Mouse (Mus musculus) heart, postnatal 14 days (tissue): ENCODE data around the gene Rab37. TPM values are rescaled to one million over a fixed set of nuclear protein-coding genes. Genes with fewer than 3 reads are reported as not detected.

Experiments used
- DNase-seq, 2 experiments: peaks; one replicate each; pipeline ENCODE4 v3.0.0; 2021 to 2022
- intact Hi-C: fragments of 180-260 bp; cut with DNase I; formaldehyde crosslinking; loops from one replicate; pipeline ENCODE4 v1.15.1; 2025
- total RNA-seq, 2 experiments: library from RNA; stranded (reverse); gene quantifications; 2 replicates each; pipeline ENCODE4 v1.2.3; 2021

Rab37 gene
- total RNA-seq, 2 experiments from 2014 or later, result 1.00 to 1.3 TPM

DNA sequence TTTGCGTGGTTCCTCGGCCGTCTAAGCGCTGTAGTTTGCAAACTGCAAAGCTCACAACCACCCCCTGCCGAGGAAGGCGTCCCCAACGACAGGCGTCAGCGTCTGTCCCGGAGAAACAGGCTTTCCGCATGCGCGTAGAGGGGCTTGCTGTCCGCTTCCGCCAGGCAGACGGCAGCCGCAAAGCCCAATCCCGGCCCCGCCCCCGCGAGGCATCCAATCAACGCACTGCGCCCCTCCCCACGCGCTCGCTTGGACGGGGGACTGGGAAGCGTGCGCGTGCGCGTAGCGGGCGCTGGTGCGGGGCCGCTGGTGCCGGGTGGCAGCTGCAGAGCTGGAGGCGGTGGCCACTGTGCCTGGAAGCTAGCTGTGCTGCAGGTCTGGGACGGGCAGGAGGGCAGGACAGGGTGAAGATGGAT is 96.0 kb downstream of the Rab37 start, which contains the start of gene Tmem104:
Tmem104 (plus strand) TSS at position 264 of the 416 bp plus-strand sequence.
- peak; percentile 100 for DNase-seq
- intact Hi-C loops, result no loop called here

DNA sequence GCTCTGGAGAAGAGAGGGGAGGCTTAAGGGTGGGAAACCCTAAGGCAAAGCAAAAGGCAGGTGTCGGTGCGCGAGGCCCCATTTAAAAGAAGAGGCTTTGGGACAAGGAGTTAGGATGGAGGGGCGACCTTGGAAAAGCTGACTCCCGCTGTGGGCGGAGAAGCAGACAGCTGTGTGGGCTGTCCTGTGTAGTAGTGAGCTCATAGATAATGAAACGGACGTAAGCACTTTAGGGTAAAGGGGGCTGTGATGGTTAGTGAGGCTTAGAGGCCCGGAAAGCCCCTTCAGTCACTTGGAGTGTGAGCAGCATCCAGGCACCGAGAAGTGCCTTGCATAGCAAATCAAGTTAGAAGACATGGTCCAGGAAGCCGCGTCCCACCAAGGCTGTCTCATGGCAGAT is 96.5 kb downstream of the Rab37 start, which contains the start of gene Nat9:
Nat9 (minus strand) TSS at position 167 of the 400 bp plus-strand sequence.
- intact Hi-C loops, result no loop called here
- no peak for DNase-seq

DNA sequence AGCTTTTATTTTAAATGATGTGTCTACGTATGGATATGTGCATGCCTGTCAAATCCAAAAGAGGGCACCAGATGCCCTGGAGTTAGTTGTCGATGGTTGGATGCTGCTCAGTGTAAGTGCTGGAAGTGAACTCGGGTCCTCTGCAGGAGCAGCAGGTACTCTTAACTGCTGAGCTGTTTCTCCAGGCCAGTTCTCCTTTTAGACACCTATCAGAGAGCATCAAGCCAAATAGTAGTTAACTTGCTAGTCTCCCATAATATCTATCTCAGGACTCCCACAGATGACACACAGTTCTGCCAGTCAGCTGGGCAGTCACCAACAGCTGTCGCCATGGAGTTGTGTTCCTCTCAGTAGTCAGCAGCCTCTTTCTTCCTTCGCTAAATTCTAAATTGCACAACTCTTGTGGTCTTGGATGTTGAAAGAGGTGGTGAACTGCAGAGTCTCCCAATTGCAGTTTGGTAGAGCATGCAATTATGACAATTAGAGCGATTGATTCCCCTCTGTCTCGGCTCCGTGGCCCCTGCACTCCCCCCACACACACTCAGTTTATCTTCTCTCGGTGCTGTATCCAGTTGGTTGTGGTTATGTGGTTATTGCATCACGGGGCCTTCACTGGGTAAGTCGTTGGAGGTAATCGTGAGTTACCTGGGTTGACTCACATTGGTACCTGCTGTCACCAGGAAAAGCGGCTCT is 97.5 kb downstream of the Rab37 start:
- intact Hi-C loops, result no loop called here
- no peak for DNase-seq

DNA sequence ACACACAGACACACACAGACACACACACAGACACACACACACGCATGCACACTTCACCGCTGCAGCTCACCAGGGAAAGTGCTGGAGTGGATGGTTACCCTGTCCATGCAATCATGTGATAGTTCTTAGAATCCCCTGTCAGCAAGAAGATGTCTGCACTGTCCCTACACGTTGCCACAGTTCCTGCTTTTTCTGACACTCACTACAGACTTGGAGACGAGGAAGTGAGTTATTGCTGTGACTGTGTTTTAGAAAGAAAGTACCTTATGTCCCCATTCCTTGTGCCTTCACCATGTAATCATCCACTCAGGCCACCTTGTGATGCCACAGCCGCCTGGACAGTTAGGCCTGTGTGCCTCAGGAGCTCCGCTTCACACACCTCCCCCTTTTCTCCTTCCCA is 98.1 kb downstream of the Rab37 start:
- intact Hi-C loops, result no loop called here

DNA sequence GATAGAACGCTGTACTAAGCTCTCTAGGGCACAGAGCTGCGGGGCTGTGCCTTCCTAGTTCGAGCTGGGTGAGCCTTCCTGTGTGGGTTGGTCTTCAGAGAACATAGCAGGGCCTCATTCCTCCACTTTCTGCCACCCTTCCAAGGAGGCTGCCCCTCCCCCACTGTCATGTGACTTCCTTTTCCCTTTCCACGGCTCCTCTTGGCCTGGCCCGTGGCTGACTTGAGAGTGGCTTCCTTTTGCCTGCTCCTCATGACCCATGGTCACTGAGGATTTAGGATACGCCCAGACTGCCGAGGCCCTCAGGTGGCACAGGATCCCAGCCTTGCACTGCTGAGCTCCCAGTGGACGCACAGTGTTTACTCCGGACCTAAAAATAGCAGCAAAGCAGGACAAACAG is 100.9 kb downstream of the Rab37 start:
- peak; percentile 59 to 69 for DNase-seq
- intact Hi-C loops, result no loop called here

More for the DNA sequence above, 98.1 kb downstream of the Rab37 start:
- DNase-seq, result no peak

DNA sequence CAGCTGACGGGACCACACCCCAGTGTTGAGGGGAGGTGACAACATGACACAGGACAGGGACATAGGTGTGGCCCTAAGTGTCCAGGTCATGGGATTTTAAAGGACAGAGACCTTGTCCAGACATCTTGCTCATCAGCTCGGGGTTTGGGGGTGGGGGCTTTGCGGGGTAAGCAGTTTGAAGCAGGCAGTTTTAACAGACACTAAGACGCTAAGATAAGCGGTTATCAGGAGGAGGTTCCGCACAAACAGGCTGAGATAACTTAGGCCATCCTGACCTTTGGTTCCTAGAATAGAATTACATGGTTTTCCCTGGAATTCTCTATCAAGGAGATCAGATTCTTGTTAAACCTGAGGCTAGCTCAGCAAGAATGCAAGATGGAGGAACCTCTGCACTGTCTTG is 103.5 kb downstream of the Rab37 start:
- intact Hi-C loops, result no loop called here
- no peak for DNase-seq

DNA sequence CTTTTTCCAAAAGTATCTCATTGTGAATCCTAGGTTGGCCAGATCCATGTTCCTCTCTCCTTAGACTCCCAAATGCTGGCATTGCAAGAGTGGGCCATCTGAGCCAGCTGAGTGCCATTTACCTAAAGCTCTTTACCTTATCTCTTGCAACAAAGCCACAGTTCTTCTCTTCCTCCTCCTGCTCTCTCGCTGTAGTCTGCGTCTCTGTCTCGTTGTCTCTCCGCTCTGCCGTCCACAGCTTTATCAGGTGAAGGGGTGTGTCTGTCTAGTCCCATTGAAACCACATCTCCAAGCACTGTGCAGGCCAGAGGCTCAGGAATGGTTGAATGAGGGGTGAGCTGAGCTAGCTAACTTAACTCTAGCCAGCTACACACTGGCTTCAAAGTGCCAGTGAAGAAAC is 104.7 kb downstream of the Rab37 start:
- intact Hi-C loops, result no loop called here
- DNase-seq, result no peak

DNA sequence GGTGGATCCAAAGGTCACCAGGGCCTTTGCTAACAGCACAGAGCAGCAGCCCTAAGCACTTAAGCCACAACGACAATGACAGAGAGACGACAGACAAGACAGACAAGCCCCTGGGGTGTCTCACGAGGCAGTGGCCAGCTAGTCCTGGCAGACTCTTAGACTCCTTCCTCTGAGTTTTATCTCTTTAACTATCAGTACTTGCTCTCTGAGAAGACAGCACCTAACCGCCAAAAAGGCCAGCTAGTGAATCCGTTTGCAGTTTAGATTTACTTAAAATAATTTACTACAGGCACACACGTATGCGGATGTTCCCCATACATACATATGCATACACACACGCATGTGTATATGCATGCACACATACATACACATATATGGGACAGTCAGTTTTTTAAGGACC is 106.3 kb downstream of the Rab37 start:
- intact Hi-C loops, result no loop called here
- no peak for DNase-seq

DNA sequence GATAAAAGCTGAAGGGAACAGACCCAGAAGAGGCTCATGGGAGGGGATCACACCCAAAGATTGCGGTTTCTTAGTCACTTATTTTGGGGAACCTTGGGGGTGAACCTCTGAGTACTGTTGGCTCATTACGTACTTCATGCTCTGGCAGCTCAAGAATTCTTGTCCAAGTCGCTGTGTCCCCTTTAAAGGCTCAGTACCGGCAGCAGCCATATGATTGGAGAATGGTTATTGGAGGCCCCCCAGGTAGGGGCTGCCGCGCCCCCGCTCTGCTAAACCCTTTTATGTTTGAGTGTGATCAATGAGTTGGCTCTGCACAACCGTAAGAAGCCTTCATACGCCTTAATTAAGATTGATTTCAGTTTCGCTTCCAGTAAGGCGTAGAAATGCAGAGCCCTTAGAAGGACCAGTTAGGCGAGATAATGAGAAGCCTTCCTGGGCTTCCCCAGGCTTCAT is 107.7 kb downstream of the Rab37 start:
- intact Hi-C loops, result no loop called here
- DNase-seq, result no peak

DNA sequence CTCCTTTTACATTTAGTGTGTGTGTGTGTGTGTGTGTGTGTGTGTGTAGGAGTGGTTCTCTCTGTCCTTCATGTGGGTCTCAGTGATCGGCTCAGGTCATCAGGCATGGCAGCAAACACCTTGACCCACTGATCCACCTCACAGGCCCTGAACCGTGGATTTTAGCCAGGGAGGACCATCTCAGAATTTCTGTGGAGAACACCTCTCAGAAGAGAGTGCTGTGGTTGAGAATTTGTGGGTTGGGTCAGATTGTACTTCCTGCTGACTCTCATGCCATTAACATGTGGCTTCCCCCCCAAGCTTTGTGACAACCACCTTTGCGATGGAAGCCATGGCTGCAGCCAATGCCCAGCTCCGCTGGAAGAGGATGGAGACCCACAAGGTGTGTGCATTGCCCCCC is 109.3 kb downstream of the Rab37 start:
- DNase-seq, result no peak
- intact Hi-C loops, result no loop called here

DNA sequence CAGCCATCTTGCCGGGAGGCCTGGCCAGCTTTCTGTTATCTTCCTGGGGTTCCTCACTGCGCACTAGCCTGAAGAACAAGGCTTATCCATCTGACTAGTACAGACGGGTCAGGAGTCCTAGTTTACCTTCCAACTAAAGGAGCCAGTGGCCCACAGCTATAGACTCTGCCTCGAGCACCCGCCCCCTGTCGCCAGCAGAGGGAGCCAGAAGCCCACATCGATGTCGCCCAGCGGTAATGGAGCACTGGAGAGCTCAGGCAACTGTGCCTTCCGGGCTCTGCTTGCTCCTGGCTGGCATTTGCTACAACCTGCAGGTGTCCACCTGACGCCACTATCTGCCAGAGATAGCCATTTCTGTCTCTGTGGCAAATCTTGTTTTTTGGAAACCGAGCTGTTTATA is 111.1 kb downstream of the Rab37 start:
- DNase-seq, result peak; percentile 84 to 90
- intact Hi-C loops, result loop anchor here (1.0 to 2.0 kb wide), 4 partner anchors 30 to 152 kb away; no protein-coding TSS in a partner anchor

DNA sequence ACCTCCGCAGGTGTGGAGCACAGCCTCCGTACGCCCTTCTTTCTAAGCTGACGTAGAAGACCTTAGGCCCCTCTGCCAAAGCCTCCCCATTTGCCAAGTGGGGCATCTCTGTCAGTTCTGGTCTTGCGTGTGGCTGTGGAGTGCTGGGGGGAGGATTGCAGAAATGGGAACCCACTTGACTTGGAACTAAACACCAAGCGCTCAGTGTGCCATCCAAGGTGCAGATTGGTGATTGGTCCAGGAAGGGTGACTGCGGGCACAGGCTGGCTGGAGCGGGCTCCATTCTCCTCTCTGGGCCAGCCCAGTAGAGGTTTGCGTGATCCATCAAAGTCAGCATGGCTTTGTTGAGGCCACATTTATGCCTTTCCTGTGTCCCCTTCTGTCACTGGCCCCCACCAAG is 111.5 kb downstream of the Rab37 start:
- intact Hi-C loops, result loop anchor here (1.0 to 2.0 kb wide), 4 partner anchors 30 to 152 kb away; no protein-coding TSS in a partner anchor

DNA sequence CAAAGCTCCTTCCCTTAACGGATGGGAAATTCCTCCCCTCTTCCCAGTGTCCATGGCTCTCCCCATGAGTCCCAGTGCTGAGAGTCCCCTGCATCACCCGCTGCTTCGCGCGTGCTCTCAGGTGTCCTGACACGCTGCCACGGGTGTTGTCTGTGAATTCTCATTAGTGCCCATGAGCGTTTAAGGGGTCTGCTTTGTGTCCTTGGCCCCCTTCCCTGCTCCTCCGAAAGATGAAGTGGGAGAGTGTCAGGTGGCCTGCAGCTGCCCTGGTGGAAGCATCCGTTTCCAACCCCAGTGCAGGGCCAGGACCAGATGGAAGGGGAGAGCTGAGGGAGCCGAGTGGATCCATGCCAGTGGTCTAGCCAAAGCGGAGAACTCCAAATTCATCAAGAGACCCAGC is 116.9 kb downstream of the Rab37 start:
- no peak for DNase-seq
- intact Hi-C loops, result no loop called here

More for the DNA sequence above, 111.5 kb downstream of the Rab37 start:
- no peak for DNase-seq

DNA sequence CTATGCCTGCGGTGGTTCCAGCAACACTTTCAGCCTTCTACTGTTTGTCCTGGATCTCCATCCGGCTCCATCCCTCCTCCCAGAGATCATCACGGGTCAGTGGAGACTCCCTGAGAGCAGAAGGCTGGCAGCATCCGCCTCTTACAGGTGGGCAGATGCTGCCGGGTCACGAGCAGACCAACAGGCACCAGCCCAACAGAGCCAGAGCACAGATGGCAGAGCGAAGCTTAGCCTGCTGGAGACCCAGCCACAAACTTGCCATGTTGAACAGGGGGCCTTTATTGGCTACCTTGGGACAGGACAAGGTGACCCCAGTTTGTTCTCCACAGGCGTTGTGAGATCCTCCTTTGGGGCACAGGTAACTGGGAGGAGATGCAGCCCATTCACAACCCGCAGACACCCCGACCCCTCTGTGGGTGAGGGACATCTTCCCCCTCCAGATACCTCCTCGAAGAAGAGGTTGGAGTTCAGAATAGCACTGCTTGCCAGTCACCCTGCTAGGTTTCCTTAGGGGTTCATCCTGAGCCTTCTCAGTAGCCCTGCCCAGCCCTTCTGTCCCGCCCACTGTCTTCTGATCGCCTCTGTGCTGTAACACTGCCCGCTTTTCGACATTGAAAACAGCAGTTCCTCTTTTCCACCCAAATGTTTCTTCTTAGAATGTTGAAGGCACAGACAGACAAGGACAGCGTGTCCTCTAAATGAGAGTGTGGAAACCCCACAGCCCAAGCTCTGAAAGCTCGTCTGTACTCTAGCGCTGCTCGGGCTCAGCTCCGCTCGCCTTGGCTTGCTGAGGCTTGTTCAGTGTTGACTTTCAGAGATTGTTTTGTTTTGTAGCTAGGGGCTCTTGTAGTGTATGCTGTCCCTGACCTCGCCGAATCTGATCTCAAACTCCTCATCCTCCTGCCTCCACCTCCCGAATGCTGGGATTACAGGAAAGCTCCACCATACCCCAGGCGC is 117.8 kb downstream of the Rab37 start:
- intact Hi-C loops, result no loop called here

DNA sequence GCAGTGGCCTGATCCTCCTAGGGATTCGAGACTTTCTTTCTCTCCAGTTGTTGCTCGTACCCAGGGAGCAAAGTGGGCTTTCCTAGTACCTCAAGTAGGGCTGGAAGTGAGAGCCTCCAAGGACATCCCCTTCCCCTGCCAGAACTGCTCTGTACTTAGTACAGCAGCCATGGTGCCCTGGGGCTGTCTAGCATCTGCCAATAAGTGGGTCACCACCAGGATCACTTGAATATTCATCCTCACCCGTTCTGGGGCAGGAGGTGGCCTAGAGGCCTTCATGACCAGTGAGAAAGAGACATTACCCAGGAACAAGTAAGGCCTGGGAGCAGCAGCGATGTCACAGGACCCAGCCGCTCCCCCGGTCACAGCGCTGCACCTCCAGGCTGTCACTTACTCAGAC is 118.7 kb downstream of the Rab37 start:
- intact Hi-C loops, result no loop called here

More for the DNA sequence above, 117.8 kb downstream of the Rab37 start:
- no peak for DNase-seq

More for the DNA sequence above, 118.7 kb downstream of the Rab37 start:
- DNase-seq, result no peak

Other genes starting within 250 kb of the Rab37 start
- 10 to 100 TPM in 1 of 2 experiments, 1 to 10 TPM in 1; 7.4 to 10.7 TPM for gene Gprc5c, start 240.3 kb upstream of the Rab37 start, total RNA-seq
- gene Cd300a, start 201.4 kb upstream of the Rab37 start, total RNA-seq, result 1 to 10 TPM in 1 of 2 experiments, under 1 TPM in 1; 1.00 to 1.2 TPM
- gene Cd300lb, start 157.0 kb upstream of the Rab37 start, total RNA-seq, result under 1 TPM; 0.65 to 0.78 TPM
- gene Cd300c, start 122.3 kb upstream of the Rab37 start, total RNA-seq, result not detected
- under 1 TPM; 0.88 to 1.00 TPM for gene Cd300ld, start 101.5 kb upstream of the Rab37 start, total RNA-seq
- 1 to 10 TPM; 1.5 to 2.3 TPM for gene Cd300c2, start 89.6 kb upstream of the Rab37 start, total RNA-seq
- not detected for gene Cd300ld2, start 75.2 kb upstream of the Rab37 start, total RNA-seq
- gene Cd300ld4, start 64.4 kb upstream of the Rab37 start, total RNA-seq, result not detected
- 1 to 10 TPM in 1 of 2 experiments, not detected in 1; 1.4 TPM for gene Cd300ld5, start 53.7 kb upstream of the Rab37 start, total RNA-seq
- gene Cd300ld3, start 43.0 kb upstream of the Rab37 start, total RNA-seq, result 1 to 10 TPM; 4.9 to 8.1 TPM
- gene Cd300e, start 29.3 kb upstream of the Rab37 start, total RNA-seq, result under 1 TPM; 0.17 to 0.20 TPM
- gene Cd300lf, start 42.6 kb downstream of the Rab37 start, total RNA-seq, result under 1 TPM; 0.46 to 0.69 TPM
- gene Slc9a3r1, start 71.9 kb downstream of the Rab37 start, total RNA-seq, result 10 to 100 TPM; 12.7 to 13.5 TPM
- gene Tmem104, start 96.1 kb downstream of the Rab37 start, total RNA-seq, result 1 to 10 TPM; 9.5 to 9.6 TPM
- 10 to 100 TPM; 17.0 to 17.1 TPM for gene Nat9, start 96.4 kb downstream of the Rab37 start, total RNA-seq
- under 1 TPM; 0.10 to 0.15 TPM for gene Grin2c, start 175.8 kb downstream of the Rab37 start, total RNA-seq
- 1 to 10 TPM; 7.0 to 7.5 TPM for gene Fdxr, start 185.6 kb downstream of the Rab37 start, total RNA-seq
- gene Fads6, start 206.2 kb downstream of the Rab37 start, total RNA-seq, result 1 to 10 TPM; 1.2 to 1.3 TPM
- gene Otop2, start 215.7 kb downstream of the Rab37 start, total RNA-seq, result not detected
- gene Ush1g, start 230.6 kb downstream of the Rab37 start, total RNA-seq, result under 1 TPM in 1 of 2 experiments, not detected in 1; 0.14 TPM
- not detected for gene Otop3, start 243.3 kb downstream of the Rab37 start, total RNA-seq